Mouse (Mus musculus) embryonic facial prominence, embryonic 11.5 days (tissue): ENCODE measurements around the gene Kcmf1. TPM values are rescaled to one million over a fixed set of nuclear protein-coding genes. Genes with fewer than 3 reads are reported as not detected.
"Not testable (repeated sequence)": the region's sequence is repeated elsewhere in the genome, so short reads cannot be mapped to it uniquely, and the experiment has no call there.

Experiments used
- ATAC-seq: fragments of 200-750 bp; cut with Nextera tagmentation; replicated peaks from 2 replicates; pipeline ENCODE4 v1.8.0; 2017; ENCODE audit warnings: low read depth; ENCODE audit not compliant: insufficient number of reproducible peaks, low FRiP score, low TSS enrichment
- DNase-seq: peaks from one replicate; pipeline ENCODE4 v3.0.0-alpha.2; 2015; ENCODE audit warnings: low spot score
- H3K27ac ChIP-seq: fragments of 300-500 bp; sonication (generic); replicated peaks from 2 replicates; pipeline ENCODE4 v1.5.1; 2014; ENCODE audit warnings: mild to moderate bottlenecking, low read depth, low read length, control low read depth
- H3K27me3 ChIP-seq: fragments of 300-500 bp; sonication (generic); 2 replicates; pipeline ENCODE4 v1.6.1; 2014; ENCODE audit warnings: mild to moderate bottlenecking, low read length, moderate library complexity, mixed read lengths; ENCODE audit not compliant: control insufficient read depth, insufficient read depth
- H3K36me3 ChIP-seq: fragments of 300-500 bp; sonication (generic); replicated peaks from 2 replicates; pipeline ENCODE4 v1.6.1; 2014; ENCODE audit warnings: low read depth, mild to moderate bottlenecking, low read length, moderate library complexity, mixed read lengths; ENCODE audit not compliant: control insufficient read depth, insufficient read depth
- H3K4me1 ChIP-seq: fragments of 300-500 bp; sonication (generic); 2 replicates; pipeline ENCODE4 v1.6.1; 2014; ENCODE audit warnings: low read length, mixed read lengths; ENCODE audit not compliant: control insufficient read depth, insufficient read depth
- H3K4me2 ChIP-seq: fragments of 300-500 bp; sonication (generic); 2 replicates; pipeline ENCODE4 v1.6.1; 2014; ENCODE audit warnings: low read depth, mild to moderate bottlenecking, control low read depth, low read length, moderate library complexity
- H3K4me3 ChIP-seq: fragments of 300-500 bp; sonication (generic); 2 replicates; pipeline ENCODE4 v1.5.1; 2014; ENCODE audit warnings: low read depth, low read length, control low read depth
- H3K9ac ChIP-seq: fragments of 300-500 bp; sonication (generic); replicated peaks from 2 replicates; pipeline ENCODE4 v1.6.1; 2014; ENCODE audit warnings: mild to moderate bottlenecking, control low read depth, low read length
- H3K9me3 ChIP-seq: fragments of 300-500 bp; sonication (generic); replicated peaks from 2 replicates; pipeline ENCODE4 v1.6.1; 2016; ENCODE audit warnings: mild to moderate bottlenecking, low read length, inconsistent platforms, mixed read lengths; ENCODE audit not compliant: control insufficient read depth
- WGBS: fragments of 180-500 bp; shearing (Covaris S2); extraction: QIAGEN DNeasy Blood & Tissue Kit; methylation state at CpG from one replicate; pipeline ENCODE4 v1.1.7; 2014; 5-methylcytosine and 5-hydroxymethylcytosine counted together
- polyA plus RNA-seq: library from polyadenylated mRNA; unstranded; fragments of >200 nt; fragmentation: Nextera tagmentation; extraction: Ambion mirVana; gene quantifications from 2 replicates; pipeline ENCODE4 v1.2.1, GENCODE M21; 2014

The Kcmf1 gene
- polyA plus RNA-seq, 1 experiment from 2014 or later: 50.1 TPM

GRCm38 (mm10) chr6:72876629-72877028 is 23.1 kb downstream of the Kcmf1 start:
- no peak for ATAC-seq
- WGBS: 92% methylated on average over 6 of the region's 6 CpGs

GRCm38 (mm10) chr6:72873338-72873737 is 26.4 kb downstream of the Kcmf1 start:
- Histone ChIP-seq H3K9me3 (no peaks in the 10 kb centered on the region), H3K27ac (no peak overlapping the region), H3K4me1 (no peaks in the 10 kb centered on the region), H3K27me3 (no peaks in the 10 kb centered on the region), H3K4me2 (no peak overlapping the region), H3K36me3 (no peaks in the 10 kb centered on the region), H3K4me3 (no peak overlapping the region), H3K9ac (no peak overlapping the region)
- 99% methylated on average over 3 of the region's 3 CpGs for WGBS
- ATAC-seq: no peak
- no peak for DNase-seq

More at GRCm38 (mm10) chr6:72876629-72877028, 23.1 kb downstream of the Kcmf1 start:
- Histone ChIP-seq H3K4me3 (no peak overlapping the region), H3K9me3 (no peaks in the 10 kb centered on the region), H3K27ac (no peak overlapping the region), H3K36me3 (no peaks in the 10 kb centered on the region), H3K9ac (no peak overlapping the region), H3K4me2 (no peak overlapping the region), H3K4me1 (no peaks in the 10 kb centered on the region), H3K27me3 (no peaks in the 10 kb centered on the region)
- DNase-seq: no peak

GRCm38 (mm10) chr6:72872276-72872675 is 27.5 kb downstream of the Kcmf1 start:
- WGBS: 96% methylated on average over 1 of the region's 1 CpGs
- Histone ChIP-seq H3K27ac (no peak overlapping the region), H3K4me1 (no peaks in the 10 kb centered on the region), H3K9me3 (no peaks in the 10 kb centered on the region), H3K36me3 (no peaks in the 10 kb centered on the region), H3K4me2 (no peak overlapping the region), H3K4me3 (no peak overlapping the region), H3K27me3 (no peaks in the 10 kb centered on the region), H3K9ac (no peak overlapping the region)
- DNase-seq: no peak
- no peak for ATAC-seq

- no peak overlapping the region for H3K4me3 ChIP-seq
- DNase-seq (no peak), ATAC-seq (no peak)
- no peaks in the 10 kb centered on the region for H3K4me1 ChIP-seq
- no peaks in the 10 kb centered on the region for H3K9me3 ChIP-seq
- H3K9ac ChIP-seq: no peak overlapping the region
- H3K27me3 ChIP-seq: no peaks in the 10 kb centered on the region
- no peak overlapping the region for H3K27ac ChIP-seq
- H3K4me2 ChIP-seq: no peak overlapping the region
- no peaks in the 10 kb centered on the region for H3K36me3 ChIP-seq
- 77% methylated on average over 8 of the region's 8 CpGs for WGBS
Measured at GRCm38 (mm10) chr6:72869601-72870000, 30.2 kb downstream of the Kcmf1 start.

- WGBS: 81% methylated on average over 5 of the region's 5 CpGs
- no peak overlapping the region for H3K9ac ChIP-seq
- ATAC-seq: no peak
Measured at GRCm38 (mm10) chr6:72868688-72869087, 31.1 kb downstream of the Kcmf1 start.

GRCm38 (mm10) chr6:72867746-72868145 is 32.0 kb downstream of the Kcmf1 start:
- no peak for ATAC-seq
- H3K27me3 ChIP-seq: no peaks in the 10 kb centered on the region
- no peak for DNase-seq
- H3K9me3 ChIP-seq: no peaks in the 10 kb centered on the region
- H3K27ac ChIP-seq: no peak overlapping the region
- no peaks in the 10 kb centered on the region for H3K36me3 ChIP-seq
- no peak overlapping the region for H3K4me2 ChIP-seq
- H3K4me1 ChIP-seq: no peaks in the 10 kb centered on the region
- no peak overlapping the region for H3K4me3 ChIP-seq
- WGBS: 91% methylated on average over 1 of the region's 1 CpGs
- H3K9ac ChIP-seq: no peak overlapping the region

More at GRCm38 (mm10) chr6:72868688-72869087, 31.1 kb downstream of the Kcmf1 start:
- DNase-seq: no peak
- H3K4me3 ChIP-seq: no peak overlapping the region
- H3K27me3 ChIP-seq: no peaks in the 10 kb centered on the region
- no peaks in the 10 kb centered on the region for H3K36me3 ChIP-seq
- H3K27ac ChIP-seq: no peak overlapping the region
- no peak overlapping the region for H3K4me2 ChIP-seq
- no peaks in the 10 kb centered on the region for H3K9me3 ChIP-seq
- H3K4me1 ChIP-seq: no peaks in the 10 kb centered on the region

- no peaks in the 10 kb centered on the region for H3K27me3 ChIP-seq
- no peaks in the 10 kb centered on the region for H3K36me3 ChIP-seq
- no peak for DNase-seq
- 90% methylated on average over 2 of the region's 2 CpGs for WGBS
- H3K9me3 ChIP-seq: no peaks in the 10 kb centered on the region
- H3K9ac ChIP-seq: no peak overlapping the region
- H3K4me3 ChIP-seq: no peak overlapping the region
- no peak overlapping the region for H3K4me2 ChIP-seq
- H3K4me1 ChIP-seq: no peaks in the 10 kb centered on the region
- H3K27ac ChIP-seq: no peak overlapping the region
- no peak for ATAC-seq
Measured at GRCm38 (mm10) chr6:72866232-72866631, 33.5 kb downstream of the Kcmf1 start.

GRCm38 (mm10) chr6:72862686-72863085 is 37.1 kb downstream of the Kcmf1 start:
- H3K9ac ChIP-seq, H3K27me3 ChIP-seq: not testable (repeated sequence)
- 83% methylated on average over 4 of the region's 5 CpGs for WGBS

More at GRCm38 (mm10) chr6:72862686-72863085, 37.1 kb downstream of the Kcmf1 start:
- not testable (repeated sequence) for ATAC-seq, DNase-seq, H3K4me3 ChIP-seq, H3K27ac ChIP-seq, H3K4me1 ChIP-seq, H3K4me2 ChIP-seq, H3K36me3 ChIP-seq, H3K9me3 ChIP-seq
